Mouse (Mus musculus) CH12.LX (cell line): ENCODE measurements at regions not wholly inside any gene's neighbourhood (a gene's known extent, or its start where the extent isn't known, plus 50 kb on each side); places are given as distances from the start of the nearest gene placed in this dataset.

Experiments
- BHLHE40 ChIP-seq: IDR thresholded peaks from 2 replicates; pipeline ENCODE4 v1.6.1; 2011; ENCODE audit warnings: mild to moderate bottlenecking, low read depth, low read length, improper control_type of control experiment
- CHD1 ChIP-seq: IDR thresholded peaks from 2 replicates; pipeline ENCODE4 v1.6.1; 2012; ENCODE audit warnings: low read depth, low read length, improper control_type of control experiment, inconsistent platforms
- CTCF ChIP-seq, 2 experiments: IDR thresholded peaks in 1 of 2; conservative IDR thresholded peaks in 1 of 2; 2 replicates each; pipeline ENCODE4 v1.5.1; 2011 to 2012; ENCODE audit warnings: low read depth in 2 of 2, low read length in 2 of 2, improper control_type of control experiment in 1 of 2, inconsistent platforms in 1 of 2, mild to moderate bottlenecking in 1 of 2, moderate library complexity in 1 of 2
- ELF1 ChIP-seq: IDR thresholded peaks from 2 replicates; pipeline ENCODE4 v1.6.1; 2014; ENCODE audit warnings: low read depth, mild to moderate bottlenecking, inconsistent platforms, low read length, improper control_type of control experiment
- EP300 ChIP-seq: IDR thresholded peaks from 2 replicates; pipeline ENCODE4 v1.6.1; 2011; ENCODE audit warnings: low read length, improper control_type of control experiment
- MAZ ChIP-seq: IDR thresholded peaks from 2 replicates; pipeline ENCODE4 v1.6.1; 2012; ENCODE audit warnings: low read depth, mild to moderate bottlenecking, inconsistent platforms, low read length, improper control_type of control experiment, moderate library complexity
- NELFE ChIP-seq: IDR thresholded peaks from 2 replicates; pipeline ENCODE4 v1.6.1; 2011; ENCODE audit warnings: low read depth, low read length, improper control_type of control experiment
- NRF1 ChIP-seq: IDR thresholded peaks from 2 replicates; pipeline ENCODE4 v1.6.1; 2014; ENCODE audit warnings: low read depth, mild to moderate bottlenecking, inconsistent platforms, low read length, improper control_type of control experiment, moderate library complexity
- POLR2A ChIP-seq: IDR thresholded peaks from 2 replicates; pipeline ENCODE4 v1.6.1; 2011; ENCODE audit warnings: low read depth, mild to moderate bottlenecking, improper control_type of control experiment, low read length
- USF1 ChIP-seq: IDR thresholded peaks from 2 replicates; pipeline ENCODE4 v1.6.1; 2014; ENCODE audit warnings: low read depth, mild to moderate bottlenecking, inconsistent platforms, low read length, improper control_type of control experiment

GRCm38 (mm10) chr12:104591571-104591970 is 118.4 kb upstream of the Gsc start:
- TF ChIP-seq POLR2A = no peak
- TF ChIP-seq CTCF (conservative IDR thresholded peaks at IDR 0.05 in 1 of 2, IDR thresholded peaks at IDR 0.05 in 1 of 2; ENCODE audit: low read depth in 2 of 2, low read length in 2 of 2) = no peak
- no peak for TF ChIP-seq BHLHE40
- no peak for TF ChIP-seq USF1
- no peak for TF ChIP-seq ELF1
- no peak for TF ChIP-seq EP300
- no peak for TF ChIP-seq CHD1
- TF ChIP-seq NRF1 = no peak
- TF ChIP-seq MAZ = no peak
- TF ChIP-seq NELFE = no peak
